Mouse (Mus musculus): ENCODE measurements around the gene Tomm40.

Gene Tomm40

GRCm38 (mm10) chr7:19710650-19711049, 4.6 kb downstream of the Tomm40 start:
- no peak for DNase-seq (ENCODE audit: extremely low spot score, low spot score)

GRCm38 (mm10) chr7:19705271-19705670, 10.0 kb downstream of the Tomm40 start:
- DNase-seq (ENCODE audit: extremely low spot score, low spot score), result no peak

GRCm38 (mm10) chr7:19704475-19704874, 10.8 kb downstream of the Tomm40 start:
- DNase-seq (ENCODE audit: extremely low spot score, low spot score), result no peak

- no peak for DNase-seq (ENCODE audit: extremely low spot score, low spot score)
Observed at GRCm38 (mm10) chr7:19702859-19703555, 12.2 kb downstream of the Tomm40 start.

- DNase-seq (ENCODE audit: extremely low spot score, low spot score), result peak; percentile 51
Observed at GRCm38 (mm10) chr7:19701069-19701761, 14.0 kb downstream of the Tomm40 start.

- DNase-seq (ENCODE audit: extremely low spot score, low spot score), result no peak
Observed at GRCm38 (mm10) chr7:19700299-19701068, 14.8 kb downstream of the Tomm40 start.

GRCm38 (mm10) chr7:19699827-19700148, 15.4 kb downstream of the Tomm40 start:
- DNase-seq (ENCODE audit: extremely low spot score, low spot score), result no peak

GRCm38 (mm10) chr7:19698907-19699826, 16.1 kb downstream of the Tomm40 start, which contains the start of gene Apoe:
Gene Apoe, minus strand, starts transcription at chr7:19699188.
- peak; percentile 54 for DNase-seq (ENCODE audit: extremely low spot score, low spot score)

- DNase-seq (ENCODE audit: extremely low spot score, low spot score), result peak; percentile 55
Observed at GRCm38 (mm10) chr7:19697949-19698906, 17.0 kb downstream of the Tomm40 start.

- DNase-seq (ENCODE audit: extremely low spot score, low spot score), result no peak
Observed at GRCm38 (mm10) chr7:19696336-19696873, 18.8 kb downstream of the Tomm40 start.

GRCm38 (mm10) chr7:19695881-19696280, 19.4 kb downstream of the Tomm40 start:
- DNase-seq (ENCODE audit: extremely low spot score, low spot score), result no peak

- no peak for DNase-seq (ENCODE audit: extremely low spot score, low spot score)
Observed at GRCm38 (mm10) chr7:19695213-19695594, 20.0 kb downstream of the Tomm40 start.

GRCm38 (mm10) chr7:19694336-19695212, 20.7 kb downstream of the Tomm40 start:
- no peak for DNase-seq (ENCODE audit: extremely low spot score, low spot score)

- peak; percentile 26 for DNase-seq (ENCODE audit: extremely low spot score, low spot score)
Observed at GRCm38 (mm10) chr7:19693421-19693820, 21.8 kb downstream of the Tomm40 start.

- DNase-seq (ENCODE audit: extremely low spot score, low spot score), result no peak
Observed at GRCm38 (mm10) chr7:19691873-19692865, 23.1 kb downstream of the Tomm40 start, which contains the start of gene Apoc1. Gene Apoc1, minus strand, starts transcription at chr7:19692660.

GRCm38 (mm10) chr7:19691434-19691833, 23.8 kb downstream of the Tomm40 start:
- DNase-seq (ENCODE audit: extremely low spot score, low spot score), result no peak

GRCm38 (mm10) chr7:19690845-19691244, 24.4 kb downstream of the Tomm40 start:
- DNase-seq (ENCODE audit: extremely low spot score, low spot score), result no peak

Measured in neural tube, embryonic 10.5 days (tissue).